Mouse (Mus musculus) heart, embryonic 15.5 days (tissue): ENCODE measurements around the gene Cort. TPM values are rescaled to one million over a fixed set of nuclear protein-coding genes. Genes with fewer than 3 reads are reported as not detected.
A peak's percentile ranks its signal among the peaks of the same experiment; 100 is the strongest.

Experiments
- ATAC-seq: fragments of 200-750 bp; cut with Nextera tagmentation; replicated peaks from 2 replicates; pipeline ENCODE4 v1.8.0; 2017; ENCODE audit warnings: low read depth, moderate TSS enrichment; ENCODE audit not compliant: insufficient number of reproducible peaks, insufficient read depth, low FRiP score
- H3K27ac ChIP-seq: fragments of 300-500 bp; sonication (generic); 2 replicates; pipeline ENCODE4 v1.5.1; 2015; ENCODE audit warnings: mild to moderate bottlenecking, inconsistent platforms
- H3K27me3 ChIP-seq: fragments of 300-500 bp; sonication (generic); 2 replicates; pipeline ENCODE4 v1.6.1; 2015; ENCODE audit warnings: inconsistent platforms
- H3K36me3 ChIP-seq: fragments of 300-500 bp; sonication (generic); 2 replicates; pipeline ENCODE4 v1.6.1; 2015; ENCODE audit warnings: mild to moderate bottlenecking, inconsistent platforms
- H3K4me1 ChIP-seq: fragments of 300-500 bp; sonication (generic); replicated peaks from 2 replicates; pipeline ENCODE4 v1.6.1; 2015; ENCODE audit warnings: inconsistent platforms
- H3K4me2 ChIP-seq: fragments of 300-500 bp; sonication (generic); 2 replicates; pipeline ENCODE4 v1.6.1; 2015; ENCODE audit warnings: inconsistent platforms, mild to moderate bottlenecking, moderate library complexity
- H3K4me3 ChIP-seq: fragments of 300-500 bp; sonication (generic); 2 replicates; pipeline ENCODE4 v1.5.1; 2015; ENCODE audit warnings: mild to moderate bottlenecking, inconsistent platforms
- H3K9ac ChIP-seq: fragments of 300-500 bp; sonication (generic); 2 replicates; pipeline ENCODE4 v1.6.1; 2015; ENCODE audit warnings: mild to moderate bottlenecking, inconsistent platforms
- H3K9me3 ChIP-seq: fragments of 300-500 bp; sonication (generic); replicated peaks from 2 replicates; pipeline ENCODE4 v1.6.1; 2016; ENCODE audit warnings: inconsistent platforms
- WGBS: fragments of 180-500 bp; shearing (Covaris S2); methylation state at CpG from one replicate; pipeline ENCODE4 v1.1.7; 2015; ENCODE audit warnings: mixed read lengths; 5-methylcytosine and 5-hydroxymethylcytosine counted together
- polyA plus RNA-seq: library from polyadenylated mRNA; unstranded; fragments of >200 nt; fragmentation: Nextera tagmentation; extraction: Ambion mirVana; gene quantifications from 2 replicates; pipeline ENCODE4 v1.2.1, GENCODE M21; 2015

Cort gene
- polyA plus RNA-seq, 1 experiment from 2014 or later: 0.25 TPM

DNA sequence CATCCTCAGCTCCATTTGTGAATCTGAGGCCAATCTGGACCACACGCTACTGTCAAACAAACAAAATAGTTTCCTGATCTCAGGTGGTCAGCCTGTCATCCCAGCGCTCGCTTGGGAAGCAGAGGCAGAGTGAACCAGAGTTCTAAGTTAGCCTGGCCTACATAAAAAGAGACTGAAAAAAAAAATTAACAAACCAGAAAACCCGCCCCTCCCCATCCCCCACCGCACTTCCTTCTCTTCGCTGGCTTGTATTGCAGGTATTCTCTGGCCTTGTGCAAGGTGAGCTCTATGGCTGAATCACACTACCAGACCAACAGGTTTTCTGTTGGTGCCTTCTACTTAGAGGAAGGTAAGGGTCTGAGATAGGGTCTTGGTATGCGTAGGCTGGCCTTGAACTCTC, 21.0 kb upstream of the Cort start:
- no peaks in the 10 kb centered on the region for H3K9me3 ChIP-seq
- 77% methylated on average over 7 of the region's 7 CpGs for WGBS
- peaks cover 33% of the 10 kb centered on the region for H3K36me3 ChIP-seq
- no peak overlapping the region for H3K4me3 ChIP-seq
- ATAC-seq: no peak
- H3K4me1 ChIP-seq: 0 out of 2 replicates have a peak, but pooled peaks cover 5% of the 10 kb centered on the region
- H3K27me3 ChIP-seq: no peaks in the 10 kb centered on the region
- H3K27ac ChIP-seq: no peak overlapping the region
- H3K9ac ChIP-seq: no peak overlapping the region
- no peak overlapping the region for H3K4me2 ChIP-seq

DNA sequence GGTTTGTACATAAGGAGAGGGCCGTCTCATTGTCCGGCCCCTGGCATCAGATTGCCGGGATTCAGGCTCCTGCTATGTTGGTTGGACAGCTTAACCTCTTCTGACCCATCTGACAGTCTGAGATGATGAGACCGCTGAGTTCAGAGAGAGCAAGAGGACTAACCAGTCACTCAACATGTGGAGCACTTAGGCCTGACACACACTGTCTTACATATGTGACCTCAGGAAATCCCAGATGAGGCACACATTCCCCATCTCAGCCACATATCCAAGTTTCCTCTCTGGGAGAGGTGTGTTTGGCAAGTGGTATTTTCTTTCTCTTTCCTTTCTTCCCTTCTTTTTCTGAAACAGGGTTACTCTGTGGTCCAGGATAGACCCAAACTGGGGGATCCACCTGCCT, 18.6 kb upstream of the Cort start:
- ATAC-seq: no peak
- no peak overlapping the region for H3K4me2 ChIP-seq
- WGBS: 82% methylated on average over 4 of the region's 4 CpGs

DNA sequence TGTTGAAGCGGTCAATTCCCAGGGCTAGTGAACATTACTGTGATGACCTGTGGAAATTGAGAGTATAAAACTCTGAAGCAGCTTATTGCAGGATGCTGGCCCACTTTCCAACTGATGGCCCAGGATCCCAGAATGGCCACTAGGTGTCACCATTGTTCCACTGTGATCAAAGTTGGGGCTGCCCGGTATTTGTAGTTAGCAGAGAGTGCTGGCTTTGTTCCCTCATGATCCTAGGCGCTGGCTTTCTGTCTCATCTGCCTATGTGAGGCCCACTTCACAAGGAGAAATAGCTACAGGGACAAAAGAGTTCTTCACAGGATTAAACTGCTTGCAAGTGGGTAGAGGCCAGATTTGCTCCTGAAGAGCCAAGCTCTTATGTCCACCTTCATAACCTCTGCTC, 17.9 kb upstream of the Cort start:
- WGBS: 3% methylated on average over 3 of the region's 3 CpGs
- Histone ChIP-seq H3K27me3 (no peaks in the 10 kb centered on the region), H3K9me3 (no peaks in the 10 kb centered on the region), H3K4me1 (0 out of 2 replicates have a peak, but pooled peaks cover 5% of the 10 kb centered on the region), H3K27ac (no peak overlapping the region), H3K36me3 (0 out of 2 replicates have a peak, but pooled peaks cover 5% of the 10 kb centered on the region), H3K9ac (no peak overlapping the region), H3K4me3 (no peak overlapping the region), H3K4me2 (no peak overlapping the region)
- peak; percentile 63; the same call in 1 of the 2 replicates for ATAC-seq

More for the DNA sequence above, 18.6 kb upstream of the Cort start:
- Histone ChIP-seq H3K27ac (no peak overlapping the region), H3K4me1 (0 out of 2 replicates have a peak, but pooled peaks cover 5% of the 10 kb centered on the region), H3K9me3 (no peaks in the 10 kb centered on the region), H3K4me3 (no peak overlapping the region), H3K27me3 (no peaks in the 10 kb centered on the region), H3K9ac (no peak overlapping the region), H3K36me3 (peaks cover 12% of the 10 kb centered on the region)

DNA sequence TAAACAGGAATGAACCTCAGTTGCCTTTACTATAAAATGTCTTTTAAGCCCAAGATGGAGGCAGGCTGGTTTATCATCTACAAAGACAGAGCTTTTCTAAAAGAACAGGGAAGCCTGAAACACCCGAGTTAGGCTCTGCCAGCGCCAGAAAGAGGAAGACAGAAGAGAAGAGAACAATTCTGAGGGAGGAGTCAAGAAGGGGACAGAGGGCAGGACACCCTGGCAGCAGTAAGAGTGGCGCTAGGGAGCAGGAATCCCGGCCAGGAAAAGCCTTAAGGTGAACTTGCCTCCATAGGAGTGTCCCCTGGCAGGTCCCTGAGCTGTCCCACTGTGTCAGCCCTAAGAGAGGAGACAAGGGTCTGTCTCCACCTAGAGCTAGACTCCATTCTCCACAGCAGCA, 17.0 kb upstream of the Cort start:
- H3K4me1 ChIP-seq: 0 out of 2 replicates have a peak, but pooled peaks cover 5% of the 10 kb centered on the region
- H3K4me3 ChIP-seq: no peak overlapping the region
- 23% methylated on average over 4 of the region's 4 CpGs for WGBS
- H3K9me3 ChIP-seq: no peaks in the 10 kb centered on the region
- no peaks in the 10 kb centered on the region for H3K27me3 ChIP-seq
- no peak for ATAC-seq
- H3K4me2 ChIP-seq: no peak overlapping the region
- H3K36me3 ChIP-seq: no peaks in the 10 kb centered on the region
- no peak overlapping the region for H3K9ac ChIP-seq
- H3K27ac ChIP-seq: no peak overlapping the region

DNA sequence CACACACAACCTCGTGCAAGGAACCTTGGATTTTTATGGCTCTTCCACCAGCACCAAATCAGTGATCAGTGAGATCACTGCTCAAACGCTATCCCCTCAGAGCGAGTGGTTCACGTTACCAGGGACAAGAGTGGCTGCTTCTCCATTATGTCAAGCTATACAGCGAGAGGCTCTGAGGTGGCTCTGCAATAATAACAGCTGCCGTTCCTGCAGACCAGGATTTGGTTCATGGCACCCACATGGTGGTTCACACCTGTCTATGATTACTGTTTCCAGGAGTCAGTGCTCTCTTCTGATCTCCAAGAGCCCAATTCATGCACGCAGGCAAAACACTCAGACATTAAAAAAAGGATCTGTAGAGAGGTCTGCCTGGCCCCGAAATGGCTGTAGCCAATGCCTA, 12.0 kb upstream of the Cort start:
- WGBS: 81% methylated on average over 8 of the region's 8 CpGs
- H3K4me3 ChIP-seq: no peak overlapping the region

DNA sequence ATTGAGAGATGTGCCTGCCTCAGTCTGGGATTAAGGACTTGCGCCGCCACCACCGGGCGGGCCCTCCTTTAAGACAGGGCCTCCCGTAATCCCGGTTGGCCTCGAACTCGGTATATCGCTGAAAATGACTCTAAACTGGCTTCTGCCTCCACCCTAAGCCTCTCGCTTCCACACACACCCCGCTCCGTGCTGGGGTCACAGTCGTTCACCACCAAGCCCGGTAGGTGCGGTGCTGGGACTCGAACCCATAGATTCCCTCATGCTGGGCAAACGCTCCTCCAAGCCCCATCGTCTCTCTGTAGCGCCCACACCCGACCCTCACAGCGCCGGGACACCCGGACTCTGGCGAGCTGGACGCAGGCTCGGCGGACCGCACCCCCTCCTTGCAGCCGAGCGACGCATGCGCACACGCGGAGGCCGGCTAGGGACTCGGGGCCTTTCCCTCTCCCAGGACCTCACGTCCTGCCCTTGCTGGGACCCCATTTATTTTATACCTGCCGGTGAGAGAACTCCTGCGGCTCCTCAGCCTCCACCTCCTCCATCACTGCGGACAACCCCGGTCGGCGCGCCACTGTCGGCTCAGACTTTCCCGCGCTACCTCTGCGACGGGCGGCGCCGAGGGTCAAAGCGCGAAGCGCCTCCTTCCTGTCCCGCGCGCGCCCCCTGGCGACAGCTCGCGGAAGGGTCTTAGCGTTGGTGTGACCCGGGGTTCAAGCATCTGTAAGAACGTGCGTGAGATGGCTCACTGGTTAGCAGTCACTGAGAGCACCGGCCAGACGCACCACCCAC, 10.6 kb upstream of the Cort start, which contains the start of gene Cenps:
Gene Cenps (minus strand): TSS at position 648 of the 789 bp plus-strand sequence.
- H3K27me3 ChIP-seq: no peaks in the 10 kb centered on the region
- peak within 1 kb of the TSS; percentile 79 for H3K9ac ChIP-seq
- no peaks in the 10 kb centered on the region for H3K9me3 ChIP-seq
- H3K4me3 ChIP-seq: peak within 1 kb of the TSS; percentile 63
- peak; percentile 91 for ATAC-seq
- H3K36me3 ChIP-seq: no peaks in the 10 kb centered on the region
- peak within 1 kb of the TSS; percentile 90 for H3K4me2 ChIP-seq
- H3K27ac ChIP-seq: peak within 1 kb of the TSS; percentile 86
- H3K4me1 ChIP-seq: peaks cover 10% of the 10 kb centered on the region
- under 1% methylated on average over 68 of the region's 68 CpGs for WGBS

More for the DNA sequence above, 12.0 kb upstream of the Cort start:
- Histone ChIP-seq H3K27ac (no peak overlapping the region), H3K27me3 (no peaks in the 10 kb centered on the region), H3K9me3 (no peaks in the 10 kb centered on the region), H3K36me3 (no peaks in the 10 kb centered on the region), H3K4me2 (no peak overlapping the region), H3K4me1 (peaks cover 10% of the 10 kb centered on the region), H3K9ac (no peak overlapping the region)
- no peak for ATAC-seq

DNA sequence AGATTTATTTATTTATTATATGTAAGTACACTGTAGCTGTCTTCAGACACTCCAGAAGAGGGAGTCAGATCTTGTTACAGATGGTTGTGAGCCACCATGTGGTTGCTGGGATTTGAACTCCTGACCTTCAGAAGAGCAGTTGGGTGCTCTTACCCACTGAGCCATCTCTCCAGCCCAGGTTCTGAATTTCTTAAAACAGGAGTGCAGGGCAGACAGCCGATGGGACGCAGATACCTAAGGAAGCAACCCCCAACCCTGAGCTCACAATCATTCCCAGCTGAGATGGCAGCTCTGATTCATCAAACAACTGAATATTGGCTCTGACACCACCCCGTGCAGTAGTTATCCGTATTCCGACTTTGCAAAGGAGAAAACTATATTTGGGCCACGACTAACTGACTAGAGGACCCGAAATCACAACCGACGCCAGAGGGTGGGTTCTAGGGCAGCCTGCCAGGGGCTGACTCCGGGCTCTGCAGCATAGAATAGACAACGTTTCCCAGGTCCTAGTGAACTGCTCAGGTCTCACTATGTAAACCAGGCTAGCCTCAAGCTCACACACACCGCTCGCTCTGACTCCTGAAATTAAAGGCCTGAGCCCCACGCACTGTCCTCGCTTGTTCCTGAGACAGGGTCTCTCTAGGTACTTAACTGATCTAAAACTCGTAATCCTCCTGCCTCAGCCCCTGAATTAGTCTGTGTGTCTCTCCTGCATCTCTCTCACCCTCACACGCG, 9.7 kb upstream of the Cort start:
- Histone ChIP-seq H3K4me1 (peaks cover 10% of the 10 kb centered on the region), H3K4me2 (peak overlapping the region; percentile 90), H3K9me3 (no peaks in the 10 kb centered on the region), H3K9ac (peak overlapping the region; percentile 79), H3K36me3 (0 out of 2 replicates have a peak, but pooled peaks cover 3% of the 10 kb centered on the region), H3K4me3 (peak overlapping the region; percentile 63), H3K27me3 (no peaks in the 10 kb centered on the region), H3K27ac (peak overlapping the region; percentile 86; the same call in 1 of the 2 replicates)
- ATAC-seq: no peak
- 57% methylated on average over 18 of the region's 18 CpGs for WGBS

DNA sequence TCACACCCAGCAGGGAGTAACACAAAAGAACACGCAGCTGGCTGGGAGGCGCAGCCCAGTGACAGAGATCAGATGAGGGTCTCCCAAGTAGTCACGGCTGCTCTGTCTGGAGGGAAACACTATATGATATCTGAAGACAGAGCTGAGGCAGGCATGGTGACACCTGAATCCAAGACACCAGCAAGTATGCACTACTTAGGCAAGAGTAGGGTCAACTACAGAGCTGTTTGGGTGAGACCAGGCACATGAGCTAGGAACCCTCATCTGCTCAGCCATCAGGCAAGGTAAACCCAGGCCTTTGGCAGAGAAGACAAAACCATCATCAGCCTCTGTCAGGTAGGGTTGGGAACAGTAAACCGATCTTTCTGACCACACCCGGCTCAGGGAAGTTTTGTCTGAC, 6.8 kb upstream of the Cort start:
- Histone ChIP-seq H3K4me3 (no peak overlapping the region), H3K36me3 (0 out of 2 replicates have a peak, but pooled peaks cover 9% of the 10 kb centered on the region), H3K9ac (no peak overlapping the region), H3K4me2 (no peak overlapping the region), H3K27me3 (no peaks in the 10 kb centered on the region), H3K27ac (no peak overlapping the region), H3K4me1 (peaks cover 10% of the 10 kb centered on the region), H3K9me3 (no peaks in the 10 kb centered on the region)
- ATAC-seq: no peak
- 84% methylated on average over 5 of the region's 5 CpGs for WGBS

DNA sequence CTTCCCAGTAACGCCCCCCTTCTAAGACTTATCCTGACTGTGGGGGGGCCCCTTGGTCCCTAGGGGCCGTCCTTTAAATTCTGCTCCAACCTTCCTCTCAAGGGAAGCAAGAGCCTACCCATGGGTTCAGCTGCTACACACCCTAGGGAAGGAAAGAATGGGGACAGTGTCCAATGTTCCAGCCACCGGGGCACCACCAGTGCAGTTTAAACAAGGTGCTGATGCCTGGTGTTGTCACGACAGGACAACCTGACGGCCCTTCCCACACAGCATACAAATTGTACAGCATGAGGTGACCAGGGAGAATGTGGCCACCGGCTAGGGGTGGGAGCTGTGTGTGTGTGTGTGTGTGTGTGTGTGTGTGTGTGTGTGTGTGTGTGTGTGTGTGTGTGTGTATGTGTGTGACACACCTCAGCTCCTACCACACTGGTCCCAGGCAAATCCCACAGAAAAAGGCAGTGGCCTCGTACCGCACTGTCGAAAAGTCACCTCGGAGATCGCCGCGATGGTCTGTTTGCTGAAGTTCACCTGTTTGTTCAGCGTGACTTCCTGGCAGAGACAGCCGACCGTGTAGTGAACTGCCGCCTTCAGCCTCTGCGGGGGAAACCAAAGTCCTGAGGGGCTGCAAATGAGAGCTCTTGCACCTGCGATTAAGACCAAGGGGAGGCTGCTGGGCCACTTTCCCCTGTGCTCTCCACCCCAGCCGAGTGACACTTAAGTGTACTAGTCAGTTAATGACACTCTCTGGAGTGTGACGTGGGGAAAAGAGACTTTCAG, 5.4 kb upstream of the Cort start:
- WGBS: 80% methylated on average over 21 of the region's 21 CpGs
- ATAC-seq: no peak
- no peak overlapping the region for H3K4me2 ChIP-seq
- H3K4me1 ChIP-seq: peaks cover 9% of the 10 kb centered on the region
- H3K27ac ChIP-seq: no peak overlapping the region
- H3K27me3 ChIP-seq: no peaks in the 10 kb centered on the region
- no peak overlapping the region for H3K4me3 ChIP-seq
- no peaks in the 10 kb centered on the region for H3K9me3 ChIP-seq
- H3K9ac ChIP-seq: no peak overlapping the region
- 0 out of 2 replicates have a peak, but pooled peaks cover 9% of the 10 kb centered on the region for H3K36me3 ChIP-seq

DNA sequence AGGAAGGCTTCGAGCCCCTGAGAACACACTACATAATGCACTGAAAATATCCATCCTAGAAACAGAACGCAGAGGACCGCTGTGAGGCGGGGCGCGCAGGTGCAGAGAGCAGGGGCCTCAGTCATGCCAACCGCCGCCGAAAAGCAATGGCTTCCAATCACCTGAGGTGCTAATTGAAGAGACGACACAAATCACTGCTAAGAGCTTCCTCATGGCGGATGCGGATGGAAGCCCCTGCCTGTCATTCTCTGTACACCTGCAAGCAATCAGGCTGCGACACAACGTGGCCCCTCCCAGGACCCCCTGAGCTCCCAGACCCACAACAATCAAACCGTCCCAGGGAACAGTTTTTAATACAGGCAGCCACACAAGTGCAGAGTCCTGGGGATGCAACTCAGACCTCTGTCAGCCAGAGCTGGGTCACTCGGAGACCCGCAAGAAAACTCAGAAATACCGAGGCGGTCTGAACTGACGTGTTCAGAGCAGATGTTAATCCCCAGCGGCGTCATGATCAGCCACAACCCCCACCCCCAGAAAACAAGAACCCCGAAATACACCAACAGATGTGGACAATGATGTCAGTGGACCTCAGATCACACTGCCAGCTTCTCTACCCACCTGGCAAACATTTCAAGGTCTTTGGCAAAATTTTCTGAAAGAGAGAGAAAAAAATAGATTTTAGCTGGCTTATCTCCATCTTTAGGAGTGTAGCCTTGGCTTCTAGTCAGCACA, 4.6 kb upstream of the Cort start:
- Histone ChIP-seq H3K4me3 (no peak overlapping the region), H3K27ac (no peak overlapping the region), H3K27me3 (no peaks in the 10 kb centered on the region), H3K9ac (no peak overlapping the region), H3K36me3 (0 out of 2 replicates have a peak, but pooled peaks cover 9% of the 10 kb centered on the region), H3K4me1 (peaks cover under 1% of the 10 kb centered on the region; the same call in 1 of the 2 replicates), H3K9me3 (no peaks in the 10 kb centered on the region), H3K4me2 (no peak overlapping the region)
- 85% methylated on average over 23 of the region's 23 CpGs for WGBS
- ATAC-seq: no peak
